Mouse (Mus musculus): ENCODE results near the gene Spata1. TPM values are rescaled to one million over a fixed set of nuclear protein-coding genes. Genes with fewer than 3 reads are reported as not detected.

The Spata1 gene
- polyA plus RNA-seq, 1 experiment: 2.5 TPM

GRCm38 (mm10) chr3:146442484-146442883 lies 57.1 kb downstream of the Spata1 start:
- Histone ChIP-seq H3K4me1 (replicated peaks; ENCODE audit: control insufficient read depth, insufficient read depth, low read length) (no peaks in the 10 kb centered on the region), H3K4me3 (ENCODE audit: control insufficient read depth, insufficient read depth, low read length) (no peak overlapping the region), H3K27me3 (ENCODE audit: control insufficient read depth, insufficient read depth, low read length) (no peaks in the 10 kb centered on the region), H3K36me3 (ENCODE audit: control insufficient read depth, insufficient read depth, low read length) (no peaks in the 10 kb centered on the region), H3K27ac (ENCODE audit: control insufficient read depth, insufficient read depth, low read length) (no peak overlapping the region)
- TF ChIP-seq CTCF (IDR thresholded peaks at IDR 0.05; ENCODE audit: borderline replicate concordance, control insufficient read depth, extremely low read depth, insufficient read depth, low read length, poor library complexity): no peak
- TF ChIP-seq POLR2A (IDR thresholded peaks at IDR 0.05; ENCODE audit: control insufficient read depth, extremely low read depth, insufficient read depth, low read length, poor library complexity): no peak
- 96% methylated on average over 7 of the region's 7 CpGs for WGBS
- DNase-seq: no peak

- H3K4me1 ChIP-seq (replicated peaks; ENCODE audit: control insufficient read depth, insufficient read depth, low read length): no peaks in the 10 kb centered on the region
- no peaks in the 10 kb centered on the region for H3K27me3 ChIP-seq (ENCODE audit: control insufficient read depth, insufficient read depth, low read length)
- TF ChIP-seq CTCF (IDR thresholded peaks at IDR 0.05; ENCODE audit: borderline replicate concordance, control insufficient read depth, extremely low read depth, insufficient read depth, low read length, poor library complexity) (no peak), POLR2A (IDR thresholded peaks at IDR 0.05; ENCODE audit: control insufficient read depth, extremely low read depth, insufficient read depth, low read length, poor library complexity) (no peak)
- no peak overlapping the region for H3K27ac ChIP-seq (ENCODE audit: control insufficient read depth, insufficient read depth, low read length)
- DNase-seq: no peak
- 94% methylated on average over 7 of the region's 7 CpGs for WGBS
- H3K4me3 ChIP-seq (ENCODE audit: control insufficient read depth, insufficient read depth, low read length): no peak overlapping the region
- no peaks in the 10 kb centered on the region for H3K36me3 ChIP-seq (ENCODE audit: control insufficient read depth, insufficient read depth, low read length)
Observed at GRCm38 (mm10) chr3:146440422-146440821, 59.1 kb downstream of the Spata1 start.

- Histone ChIP-seq H3K27ac (ENCODE audit: control insufficient read depth, insufficient read depth, low read length) (no peak overlapping the region), H3K4me3 (ENCODE audit: control insufficient read depth, insufficient read depth, low read length) (no peak overlapping the region), H3K4me1 (replicated peaks; ENCODE audit: control insufficient read depth, insufficient read depth, low read length) (no peaks in the 10 kb centered on the region), H3K36me3 (ENCODE audit: control insufficient read depth, insufficient read depth, low read length) (no peaks in the 10 kb centered on the region), H3K27me3 (ENCODE audit: control insufficient read depth, insufficient read depth, low read length) (no peaks in the 10 kb centered on the region)
- WGBS: 90% methylated on average over 12 of the region's 12 CpGs
- TF ChIP-seq CTCF (IDR thresholded peaks at IDR 0.05; ENCODE audit: borderline replicate concordance, control insufficient read depth, extremely low read depth, insufficient read depth, low read length, poor library complexity): no peak
- no peak for TF ChIP-seq POLR2A (IDR thresholded peaks at IDR 0.05; ENCODE audit: control insufficient read depth, extremely low read depth, insufficient read depth, low read length, poor library complexity)
- DNase-seq: no peak
Observed at GRCm38 (mm10) chr3:146440011-146440410, 59.5 kb downstream of the Spata1 start.

- H3K4me3 ChIP-seq (ENCODE audit: control insufficient read depth, insufficient read depth, low read length): no peak overlapping the region
- no peak overlapping the region for H3K27ac ChIP-seq (ENCODE audit: control insufficient read depth, insufficient read depth, low read length)
- 97% methylated on average over 8 of the region's 8 CpGs for WGBS
- H3K27me3 ChIP-seq (ENCODE audit: control insufficient read depth, insufficient read depth, low read length): no peaks in the 10 kb centered on the region
- H3K36me3 ChIP-seq (ENCODE audit: control insufficient read depth, insufficient read depth, low read length): no peaks in the 10 kb centered on the region
- DNase-seq: no peak
- no peaks in the 10 kb centered on the region for H3K4me1 ChIP-seq (replicated peaks; ENCODE audit: control insufficient read depth, insufficient read depth, low read length)
- TF ChIP-seq CTCF (IDR thresholded peaks at IDR 0.05; ENCODE audit: borderline replicate concordance, control insufficient read depth, extremely low read depth, insufficient read depth, low read length, poor library complexity) (no peak), POLR2A (IDR thresholded peaks at IDR 0.05; ENCODE audit: control insufficient read depth, extremely low read depth, insufficient read depth, low read length, poor library complexity) (no peak)
Observed at GRCm38 (mm10) chr3:146436114-146436513, 63.4 kb downstream of the Spata1 start.

- DNase-seq: no peak
- Histone ChIP-seq H3K4me3 (ENCODE audit: control insufficient read depth, insufficient read depth, low read length) (no peak overlapping the region), H3K27me3 (ENCODE audit: control insufficient read depth, insufficient read depth, low read length) (no peaks in the 10 kb centered on the region), H3K36me3 (ENCODE audit: control insufficient read depth, insufficient read depth, low read length) (no peaks in the 10 kb centered on the region), H3K27ac (ENCODE audit: control insufficient read depth, insufficient read depth, low read length) (no peak overlapping the region; the same call in 1 of the 2 replicates), H3K4me1 (replicated peaks; ENCODE audit: control insufficient read depth, insufficient read depth, low read length) (no peaks in the 10 kb centered on the region)
- TF ChIP-seq CTCF (IDR thresholded peaks at IDR 0.05; ENCODE audit: borderline replicate concordance, control insufficient read depth, extremely low read depth, insufficient read depth, low read length, poor library complexity) (no peak), POLR2A (IDR thresholded peaks at IDR 0.05; ENCODE audit: control insufficient read depth, extremely low read depth, insufficient read depth, low read length, poor library complexity) (no peak)
- WGBS: 94% methylated on average over 11 of the region's 11 CpGs
Observed at GRCm38 (mm10) chr3:146435533-146435932, 64.0 kb downstream of the Spata1 start.

GRCm38 (mm10) chr3:146434686-146435085 lies 64.9 kb downstream of the Spata1 start:
- Histone ChIP-seq H3K4me3 (ENCODE audit: control insufficient read depth, insufficient read depth, low read length) (no peak overlapping the region), H3K27ac (ENCODE audit: control insufficient read depth, insufficient read depth, low read length) (no peak overlapping the region), H3K36me3 (ENCODE audit: control insufficient read depth, insufficient read depth, low read length) (no peaks in the 10 kb centered on the region), H3K4me1 (replicated peaks; ENCODE audit: control insufficient read depth, insufficient read depth, low read length) (no peaks in the 10 kb centered on the region), H3K27me3 (ENCODE audit: control insufficient read depth, insufficient read depth, low read length) (no peaks in the 10 kb centered on the region)
- TF ChIP-seq CTCF (IDR thresholded peaks at IDR 0.05; ENCODE audit: borderline replicate concordance, control insufficient read depth, extremely low read depth, insufficient read depth, low read length, poor library complexity): no peak
- no peak for TF ChIP-seq POLR2A (IDR thresholded peaks at IDR 0.05; ENCODE audit: control insufficient read depth, extremely low read depth, insufficient read depth, low read length, poor library complexity)
- 98% methylated on average over 8 of the region's 8 CpGs for whole genome bisulfite sequencing
- DNase-seq: no peak

All from thymus, adult 2 months (tissue).